Mouse (Mus musculus): ENCODE measurements around the gene Mcrs1. TPM values are rescaled to one million over a fixed set of nuclear protein-coding genes. Genes with fewer than 3 reads are reported as not detected.
"Not testable (repeated sequence)": the region's sequence is repeated elsewhere in the genome, so short reads cannot be mapped to it uniquely, and the experiment has no call there.

The Mcrs1 gene
- polyA plus RNA-seq, 1 experiment: 113 TPM

DNA sequence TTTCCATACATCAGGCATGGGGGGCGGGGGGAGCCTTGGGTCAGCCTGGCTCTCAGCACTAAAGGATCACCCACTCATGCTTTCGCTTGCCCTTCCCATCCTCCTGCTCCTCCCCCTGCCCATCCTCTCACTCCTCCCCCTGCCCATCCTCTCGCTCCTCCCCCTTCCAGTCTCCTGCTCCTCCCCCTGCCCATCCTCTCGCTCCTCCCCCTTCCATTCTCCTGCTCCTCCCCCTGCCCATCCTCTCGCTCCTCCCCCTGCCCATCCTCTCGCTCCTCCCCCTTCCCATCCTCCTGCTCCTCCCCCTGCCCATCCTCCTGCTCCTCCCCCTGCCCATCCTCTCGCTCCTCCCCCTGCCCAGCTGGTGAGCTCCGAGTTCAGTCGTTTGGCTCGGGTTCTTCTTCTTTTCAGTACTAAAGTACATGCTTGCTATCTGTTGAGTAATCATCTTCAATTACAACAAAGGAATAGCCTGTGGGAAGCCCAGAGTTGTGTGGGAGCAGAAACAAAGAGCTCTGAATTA, 8.0 kb upstream of the Mcrs1 start:
- Histone ChIP-seq H3K4me3 (ENCODE audit: control insufficient read depth, low read depth, low read length) (no peak overlapping the region), H3K36me3 (ENCODE audit: control insufficient read depth, insufficient read depth, low read length) (no peaks in the 10 kb centered on the region), H3K27me3 (ENCODE audit: control insufficient read depth, insufficient read depth, low read length) (no peaks in the 10 kb centered on the region), H3K27ac (ENCODE audit: control insufficient read depth, insufficient read depth, low read depth, low read length) (no peak overlapping the region), H3K4me1 (ENCODE audit: control insufficient read depth, insufficient read depth, low read length) (0 out of 2 replicates have a peak, but pooled peaks cover 2% of the 10 kb centered on the region)
- peak; percentile 49; the same call in 1 of the 2 replicates for TF ChIP-seq POLR2A (IDR thresholded peaks at IDR 0.05; ENCODE audit: control insufficient read depth, low read depth, low read length)
- no peak for TF ChIP-seq CTCF (IDR thresholded peaks at IDR 0.05; ENCODE audit: control insufficient read depth, insufficient read depth, insufficient replicate concordance, low read depth, low read length)

DNA sequence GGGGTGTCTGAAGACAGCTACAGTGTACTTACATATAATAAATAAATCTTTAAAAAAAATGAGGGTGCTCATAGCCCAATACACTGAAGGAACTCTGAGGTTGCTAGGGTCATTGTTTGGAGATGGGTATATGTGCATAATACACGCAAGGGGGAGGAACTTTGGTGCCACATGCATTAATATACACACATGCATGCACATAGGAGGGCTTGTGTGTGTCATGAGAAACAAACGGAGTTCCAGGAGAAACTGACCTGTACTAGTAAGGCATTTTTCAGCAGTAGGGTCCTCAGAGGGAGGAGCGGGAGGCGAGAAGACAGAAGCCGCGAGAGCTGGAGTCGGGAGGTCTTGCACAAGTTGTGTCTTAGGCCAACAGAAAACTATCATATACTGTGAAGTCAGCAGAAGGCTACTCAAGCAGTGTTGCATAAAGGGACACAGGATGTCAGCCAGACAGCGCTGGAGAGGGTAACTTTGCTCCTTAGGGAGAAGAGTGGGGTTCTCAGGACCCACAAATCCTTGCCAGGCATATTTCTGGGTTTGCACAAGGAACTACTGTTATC, 7.5 kb upstream of the Mcrs1 start:
- no peak overlapping the region for H3K4me3 ChIP-seq (ENCODE audit: control insufficient read depth, low read depth, low read length)
- no peaks in the 10 kb centered on the region for H3K36me3 ChIP-seq (ENCODE audit: control insufficient read depth, insufficient read depth, low read length)
- H3K4me1 ChIP-seq (ENCODE audit: control insufficient read depth, insufficient read depth, low read length): 0 out of 2 replicates have a peak, but pooled peaks cover 2% of the 10 kb centered on the region
- H3K27me3 ChIP-seq (ENCODE audit: control insufficient read depth, insufficient read depth, low read length): no peaks in the 10 kb centered on the region
- TF ChIP-seq POLR2A (IDR thresholded peaks at IDR 0.05; ENCODE audit: control insufficient read depth, low read depth, low read length): no peak
- TF ChIP-seq CTCF (IDR thresholded peaks at IDR 0.05; ENCODE audit: control insufficient read depth, insufficient read depth, insufficient replicate concordance, low read depth, low read length): no peak
- no peak overlapping the region for H3K27ac ChIP-seq (ENCODE audit: control insufficient read depth, insufficient read depth, low read depth, low read length)

DNA sequence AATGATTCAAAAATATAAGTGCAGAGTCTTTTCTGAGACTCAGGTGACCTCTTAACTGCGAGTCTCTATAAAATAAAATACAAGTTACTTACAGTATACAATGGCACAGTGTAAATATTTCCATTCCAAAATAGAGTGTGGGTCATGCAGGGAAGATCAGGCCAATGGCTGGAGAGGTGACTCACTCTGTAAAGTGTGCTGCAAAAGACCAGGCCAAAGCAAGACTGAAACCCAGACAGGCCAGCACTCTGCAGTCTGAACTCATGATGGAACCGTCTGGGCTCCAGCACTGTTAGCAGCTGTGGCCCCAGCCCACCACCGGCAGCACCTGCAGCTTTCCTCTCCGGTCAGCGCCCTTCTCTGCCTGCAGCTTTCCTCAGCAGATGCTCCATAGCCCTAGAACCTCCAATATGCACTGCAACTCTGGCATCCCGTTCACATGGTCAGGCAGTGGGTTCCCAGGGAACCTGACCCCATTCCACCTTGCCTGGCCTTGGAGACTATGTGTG, 3.5 kb upstream of the Mcrs1 start:
- H3K4me1 ChIP-seq (ENCODE audit: control insufficient read depth, insufficient read depth, low read length): peaks cover 3% of the 10 kb centered on the region
- H3K27me3 ChIP-seq (ENCODE audit: control insufficient read depth, insufficient read depth, low read length): no peaks in the 10 kb centered on the region
- H3K27ac ChIP-seq (ENCODE audit: control insufficient read depth, insufficient read depth, low read depth, low read length): no peak overlapping the region
- no peaks in the 10 kb centered on the region for H3K36me3 ChIP-seq (ENCODE audit: control insufficient read depth, insufficient read depth, low read length)
- TF ChIP-seq POLR2A (IDR thresholded peaks at IDR 0.05; ENCODE audit: control insufficient read depth, low read depth, low read length): no peak
- no peak for TF ChIP-seq CTCF (IDR thresholded peaks at IDR 0.05; ENCODE audit: control insufficient read depth, insufficient read depth, insufficient replicate concordance, low read depth, low read length)
- no peak overlapping the region for H3K4me3 ChIP-seq (ENCODE audit: control insufficient read depth, low read depth, low read length)

DNA sequence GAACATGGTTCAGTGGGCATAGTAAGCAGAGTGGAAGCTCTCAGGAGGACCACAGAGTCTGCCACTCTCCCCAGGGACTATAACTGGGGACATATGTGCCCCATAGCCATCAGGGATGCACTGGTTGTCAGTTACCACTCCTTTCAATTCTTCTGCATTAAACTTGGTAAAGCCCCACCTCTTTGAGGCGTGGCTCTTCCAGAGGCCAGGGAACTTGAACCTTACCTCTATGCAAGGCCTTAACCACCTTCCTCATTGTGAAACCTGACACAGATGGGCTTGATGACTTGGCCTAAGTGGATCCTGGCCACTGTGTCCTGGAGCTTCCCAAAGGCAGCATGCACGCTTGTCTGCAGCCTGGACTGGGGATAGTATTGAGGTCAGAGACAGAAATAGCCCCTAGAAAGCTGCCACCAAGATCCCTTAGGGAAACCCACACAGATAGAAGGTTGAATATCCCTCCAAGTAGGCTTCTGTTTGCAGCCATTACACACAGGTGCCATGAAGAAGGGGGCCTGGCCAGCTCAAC, 2.8 kb upstream of the Mcrs1 start:
- H3K27ac ChIP-seq (ENCODE audit: control insufficient read depth, insufficient read depth, low read depth, low read length): no peak overlapping the region
- peaks cover 3% of the 10 kb centered on the region for H3K4me1 ChIP-seq (ENCODE audit: control insufficient read depth, insufficient read depth, low read length)
- TF ChIP-seq CTCF (IDR thresholded peaks at IDR 0.05; ENCODE audit: control insufficient read depth, insufficient read depth, insufficient replicate concordance, low read depth, low read length) (no peak), POLR2A (IDR thresholded peaks at IDR 0.05; ENCODE audit: control insufficient read depth, low read depth, low read length) (no peak)
- H3K36me3 ChIP-seq (ENCODE audit: control insufficient read depth, insufficient read depth, low read length): no peaks in the 10 kb centered on the region
- no peak overlapping the region for H3K4me3 ChIP-seq (ENCODE audit: control insufficient read depth, low read depth, low read length)
- H3K27me3 ChIP-seq (ENCODE audit: control insufficient read depth, insufficient read depth, low read length): no peaks in the 10 kb centered on the region

DNA sequence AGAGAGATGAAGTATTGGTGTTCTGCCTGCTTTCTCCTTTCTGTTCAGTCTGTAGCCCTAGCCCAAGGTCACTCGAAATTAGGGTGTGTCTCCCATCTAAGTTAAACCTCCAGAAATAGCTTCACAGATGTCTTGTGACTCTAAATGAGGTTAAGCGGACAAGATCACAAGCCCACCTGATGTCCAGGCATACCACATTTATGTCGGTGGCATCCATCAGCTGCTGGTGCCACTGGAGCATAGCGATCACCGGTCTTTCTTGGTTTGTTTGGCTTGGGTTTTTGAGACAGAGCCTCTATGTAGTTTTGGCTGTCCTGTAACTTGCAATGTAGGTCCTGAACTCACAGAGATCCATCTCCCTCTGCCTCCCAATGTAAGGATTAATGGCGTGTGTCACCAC, 2.0 kb upstream of the Mcrs1 start:
- H3K27me3 ChIP-seq (ENCODE audit: control insufficient read depth, insufficient read depth, low read length): no peaks in the 10 kb centered on the region
- H3K4me3 ChIP-seq (ENCODE audit: control insufficient read depth, low read depth, low read length): no peak overlapping the region
- no peak overlapping the region; the same call in 1 of the 2 replicates for H3K27ac ChIP-seq (ENCODE audit: control insufficient read depth, insufficient read depth, low read depth, low read length)
- H3K36me3 ChIP-seq (ENCODE audit: control insufficient read depth, insufficient read depth, low read length): no peaks in the 10 kb centered on the region
- H3K4me1 ChIP-seq (ENCODE audit: control insufficient read depth, insufficient read depth, low read length): peaks cover 2% of the 10 kb centered on the region
- TF ChIP-seq POLR2A (IDR thresholded peaks at IDR 0.05; ENCODE audit: control insufficient read depth, low read depth, low read length) (no peak), CTCF (IDR thresholded peaks at IDR 0.05; ENCODE audit: control insufficient read depth, insufficient read depth, insufficient replicate concordance, low read depth, low read length) (no peak)

DNA sequence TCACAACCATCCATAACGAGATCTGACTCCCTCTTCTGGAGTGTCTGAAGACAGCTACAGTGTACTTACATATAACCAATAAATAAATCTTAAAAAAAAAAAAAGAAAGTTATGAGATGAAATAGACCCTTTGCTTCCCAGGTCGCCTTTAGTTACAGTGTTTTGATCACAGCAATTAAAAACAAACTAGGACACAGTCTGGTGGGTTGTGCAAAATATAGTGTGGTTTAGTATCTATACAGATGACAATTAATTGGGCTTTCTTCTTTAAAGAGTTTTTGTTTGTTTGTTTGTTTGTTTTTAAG, 1.4 kb upstream of the Mcrs1 start:
- not testable (repeated sequence) for H3K27ac ChIP-seq (ENCODE audit: control insufficient read depth, insufficient read depth, low read depth, low read length); H3K4me1 ChIP-seq (ENCODE audit: control insufficient read depth, insufficient read depth, low read length); H3K36me3 ChIP-seq (ENCODE audit: control insufficient read depth, insufficient read depth, low read length); H3K4me3 ChIP-seq (ENCODE audit: control insufficient read depth, low read depth, low read length); H3K27me3 ChIP-seq (ENCODE audit: control insufficient read depth, insufficient read depth, low read length)

DNA sequence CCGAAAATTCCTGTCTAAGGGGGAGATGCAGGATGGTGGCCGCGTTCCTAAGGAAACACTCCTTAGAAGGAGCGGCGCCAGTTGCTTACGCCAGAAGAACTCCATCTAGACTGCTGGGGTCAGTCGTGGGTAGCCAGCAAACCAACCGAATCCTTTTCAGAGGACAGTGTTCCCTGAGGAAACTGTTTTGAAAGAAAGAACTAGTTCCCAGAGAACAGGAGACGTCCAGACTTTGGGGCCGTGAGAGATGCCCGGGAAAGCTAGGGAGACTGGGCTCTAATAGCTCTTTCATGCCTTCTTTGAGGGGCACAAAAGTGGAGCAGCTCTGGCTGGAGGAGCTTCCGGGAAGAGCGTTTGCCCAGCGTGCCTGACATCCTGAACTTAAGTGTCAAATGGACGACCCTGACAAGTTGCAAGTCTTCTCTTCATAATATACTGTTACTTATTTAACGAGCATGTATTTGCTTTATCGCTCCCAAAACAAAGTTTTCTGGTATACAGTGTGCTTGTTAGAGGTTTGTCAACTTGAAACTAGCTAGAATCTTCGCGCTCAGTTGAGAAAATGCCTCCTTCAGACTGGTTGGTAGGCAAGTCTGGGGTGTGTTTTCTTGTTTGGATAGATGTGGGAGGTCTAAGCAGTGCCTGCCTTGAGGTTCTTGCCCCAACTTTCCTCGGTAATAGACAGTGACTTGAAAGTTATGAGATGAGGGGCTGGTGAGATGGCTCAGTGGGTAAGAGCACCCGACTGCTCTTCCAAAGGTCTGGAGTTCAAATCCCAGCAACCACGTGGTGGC, 817 bp upstream of the Mcrs1 start:
- Histone ChIP-seq H3K27me3 (ENCODE audit: control insufficient read depth, insufficient read depth, low read length) (no peaks in the 10 kb centered on the region), H3K36me3 (ENCODE audit: control insufficient read depth, insufficient read depth, low read length) (no peaks in the 10 kb centered on the region), H3K27ac (ENCODE audit: control insufficient read depth, insufficient read depth, low read depth, low read length) (peak overlapping the region; percentile 94), H3K4me3 (ENCODE audit: control insufficient read depth, low read depth, low read length) (peak overlapping the region; percentile 95), H3K4me1 (ENCODE audit: control insufficient read depth, insufficient read depth, low read length) (peaks cover 2% of the 10 kb centered on the region)
- TF ChIP-seq POLR2A (IDR thresholded peaks at IDR 0.05; ENCODE audit: control insufficient read depth, low read depth, low read length) (no peak), CTCF (IDR thresholded peaks at IDR 0.05; ENCODE audit: control insufficient read depth, insufficient read depth, insufficient replicate concordance, low read depth, low read length) (no peak)

DNA sequence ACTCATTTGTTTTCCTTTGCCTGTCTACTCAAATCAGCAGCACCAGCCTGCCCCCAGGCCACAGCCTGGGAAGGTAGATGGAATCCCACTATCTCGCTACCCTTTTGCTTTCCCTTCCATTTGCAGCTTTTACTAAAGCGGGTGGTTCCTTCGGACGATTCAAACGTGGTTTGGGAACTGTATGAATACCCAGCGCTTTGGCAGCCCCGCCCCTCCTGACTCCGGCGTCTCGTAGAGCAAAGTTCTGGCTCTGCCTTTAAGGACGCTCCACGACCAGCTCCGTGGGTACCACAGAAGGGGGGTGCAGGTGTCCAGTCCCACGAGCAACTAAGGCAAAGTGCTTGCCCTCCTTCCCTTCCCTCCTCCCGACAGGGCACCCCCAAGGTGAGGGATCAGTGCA, 650 bp downstream of the Mcrs1 start:
- peak overlapping the region; percentile 68 for H3K4me3 ChIP-seq (ENCODE audit: control insufficient read depth, low read depth, low read length)
- H3K4me1 ChIP-seq (ENCODE audit: control insufficient read depth, insufficient read depth, low read length); H3K27ac ChIP-seq (ENCODE audit: control insufficient read depth, insufficient read depth, low read depth, low read length); H3K27me3 ChIP-seq (ENCODE audit: control insufficient read depth, insufficient read depth, low read length); H3K36me3 ChIP-seq (ENCODE audit: control insufficient read depth, insufficient read depth, low read length): not testable (repeated sequence)
